Mouse (Mus musculus) testis, adult 2 months (tissue): Measurements from ENCODE around the gene Kcnmb2.

ENCODE experiments used
- CTCF ChIP-seq: fragments of 200-500 bp; IDR thresholded peaks from 2 replicates; pipeline ENCODE4 v1.5.1; 2012; ENCODE audit warnings: low read depth, mild to moderate bottlenecking, inconsistent platforms, low read length, moderate library complexity; ENCODE audit not compliant: control insufficient read depth, insufficient read depth, insufficient replicate concordance
- POLR2A ChIP-seq: fragments of 200-500 bp; IDR thresholded peaks from 2 replicates; pipeline ENCODE4 v1.6.1; 2012; ENCODE audit warnings: low read depth, mild to moderate bottlenecking, inconsistent platforms, low read length, moderate library complexity; ENCODE audit not compliant: control insufficient read depth

GRCm38 (mm10) chr3:31955004-31955403 lies 52.7 kb downstream of the Kcnmb2 start:
- TF ChIP-seq CTCF = no peak
- TF ChIP-seq POLR2A = no peak
